Mouse (Mus musculus) CH12.LX (cell line): Measurements from ENCODE around the gene Fcor.
A peak's percentile ranks its signal among the peaks of the same experiment; 100 is the strongest.

ENCODE experiments used
- CHD1 ChIP-seq: IDR thresholded peaks from 2 replicates; pipeline ENCODE4 v1.6.1; 2012; ENCODE audit warnings: low read depth, low read length, improper control_type of control experiment, inconsistent platforms
- CTCF ChIP-seq, 2 experiments: IDR thresholded peaks in 1 of 2; conservative IDR thresholded peaks in 1 of 2; 2 replicates each; pipeline ENCODE4 v1.5.1; 2011 to 2012; ENCODE audit warnings: low read depth in 2 of 2, low read length in 2 of 2, improper control_type of control experiment in 1 of 2, inconsistent platforms in 1 of 2, mild to moderate bottlenecking in 1 of 2, moderate library complexity in 1 of 2
- E2F4 ChIP-seq: IDR thresholded peaks from 2 replicates; pipeline ENCODE4 v1.6.1; 2011; ENCODE audit warnings: low read depth, low read length, improper control_type of control experiment; ENCODE audit not compliant: insufficient replicate concordance
- EP300 ChIP-seq: IDR thresholded peaks from 2 replicates; pipeline ENCODE4 v1.6.1; 2011; ENCODE audit warnings: low read length, improper control_type of control experiment
- ETS1 ChIP-seq: conservative IDR thresholded peaks from 2 replicates; pipeline ENCODE4 v1.6.1; 2012; ENCODE audit warnings: low read depth, mild to moderate bottlenecking, inconsistent platforms, low read length, improper control_type of control experiment, moderate library complexity
- GABPA ChIP-seq: IDR thresholded peaks from 2 replicates; pipeline ENCODE4 v1.6.1; 2012; ENCODE audit warnings: low read depth, low read length, improper control_type of control experiment, inconsistent platforms; ENCODE audit not compliant: insufficient replicate concordance
- HCFC1 ChIP-seq: IDR thresholded peaks from 2 replicates; pipeline ENCODE4 v1.6.1; 2012; ENCODE audit warnings: low read depth, mild to moderate bottlenecking, inconsistent platforms, low read length, improper control_type of control experiment
- MAFK ChIP-seq: IDR thresholded peaks from 2 replicates; pipeline ENCODE4 v1.6.1; 2011; ENCODE audit warnings: low read length, improper control_type of control experiment; ENCODE audit not compliant: insufficient replicate concordance
- POLR2A ChIP-seq: IDR thresholded peaks from 2 replicates; pipeline ENCODE4 v1.6.1; 2011; ENCODE audit warnings: low read depth, mild to moderate bottlenecking, improper control_type of control experiment, low read length
- RCOR1 ChIP-seq: conservative IDR thresholded peaks from 2 replicates; pipeline ENCODE4 v1.6.1; 2012; ENCODE audit warnings: low read depth, mild to moderate bottlenecking, inconsistent platforms, low read length, improper control_type of control experiment
- USF1 ChIP-seq: IDR thresholded peaks from 2 replicates; pipeline ENCODE4 v1.6.1; 2014; ENCODE audit warnings: low read depth, mild to moderate bottlenecking, inconsistent platforms, low read length, improper control_type of control experiment
- ZC3H11A ChIP-seq: IDR thresholded peaks from 2 replicates; pipeline ENCODE4 v1.6.1; 2012; ENCODE audit warnings: low read depth, mild to moderate bottlenecking, inconsistent platforms, low read length, improper control_type of control experiment
- ZKSCAN1 ChIP-seq: IDR thresholded peaks from 2 replicates; pipeline ENCODE4 v1.6.1; 2012; ENCODE audit warnings: low read depth, inconsistent platforms, low read length, improper control_type of control experiment, borderline replicate concordance
- ZNF384 ChIP-seq: IDR thresholded peaks from 2 replicates; pipeline ENCODE4 v1.6.1; 2012; ENCODE audit warnings: low read depth, low read length, improper control_type of control experiment, inconsistent platforms

- TF ChIP-seq POLR2A: no peak
- TF ChIP-seq CTCF (conservative IDR thresholded peaks at IDR 0.05 in 1 of 2, IDR thresholded peaks at IDR 0.05 in 1 of 2; ENCODE audit: low read depth in 2 of 2, low read length in 2 of 2): peak; percentile 59 to 69
- TF ChIP-seq E2F4: no peak
- TF ChIP-seq HCFC1: no peak
- no peak for TF ChIP-seq CHD1
- no peak for TF ChIP-seq RCOR1
- TF ChIP-seq USF1: no peak
- no peak for TF ChIP-seq EP300
- no peak for TF ChIP-seq GABPA
- no peak for TF ChIP-seq ZC3H11A
- TF ChIP-seq MAFK: no peak
- no peak for TF ChIP-seq ZKSCAN1
- no peak for TF ChIP-seq ZNF384
- TF ChIP-seq ETS1: no peak
These were observed 44.1 kb downstream of the Fcor start for GRCm38 (mm10) chr8:3628014-3628413.
